Mouse (Mus musculus) c-Kit-positive CD71-positive TER-119-positive erythroid progenitor cells, embryonic 14.5 days (primary cell): Measurements from ENCODE around the gene Mis18bp1.
A peak's percentile ranks its signal among the peaks of the same experiment; 100 is the strongest.
"Not testable (repeated sequence)": the region's sequence is repeated elsewhere in the genome, so short reads cannot be mapped to it uniquely, and the experiment has no call there.

Experiments
- DNase-seq: peaks from one replicate; pipeline ENCODE4 v3.0.0-alpha.2; 2013; ENCODE audit warnings: low spot score

Gene Mis18bp1

GRCm38 (mm10) chr12:65172021-65172951, at the start of gene Mis18bp1:
Gene Mis18bp1, minus strand, starts transcription at chr12:65172604.
- DNase-seq: peak; percentile 92

DNA sequence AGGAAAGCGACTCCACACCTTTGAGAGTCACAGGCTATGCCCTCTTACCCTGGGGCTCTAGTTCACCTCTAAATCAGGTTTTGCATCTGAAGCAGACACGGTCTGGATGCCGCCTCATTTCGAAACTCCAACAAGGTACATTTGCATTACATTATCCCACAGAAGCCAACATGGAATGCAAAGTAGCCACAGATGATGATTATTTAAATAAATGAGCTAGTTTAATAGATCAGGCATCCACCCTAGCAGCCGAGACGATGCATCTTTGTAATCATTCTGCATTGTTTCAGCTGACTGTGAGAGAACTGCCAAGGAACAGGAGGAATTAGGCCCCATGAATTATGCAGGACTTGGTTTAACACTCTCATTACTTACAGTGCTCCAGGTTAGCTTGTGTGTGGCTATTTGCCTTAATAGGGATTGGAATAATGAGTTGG, 44.0 kb upstream of the Mis18bp1 start:
- DNase-seq: no peak

GRCm38 (mm10) chr12:65206431-65206830, 34.0 kb upstream of the Mis18bp1 start:
- DNase-seq: no peak

- DNase-seq: no peak
Observed at GRCm38 (mm10) chr12:65201812-65202211, 29.4 kb upstream of the Mis18bp1 start.

- DNase-seq: no peak
Observed at GRCm38 (mm10) chr12:65194003-65194530, 21.7 kb upstream of the Mis18bp1 start.

DNA sequence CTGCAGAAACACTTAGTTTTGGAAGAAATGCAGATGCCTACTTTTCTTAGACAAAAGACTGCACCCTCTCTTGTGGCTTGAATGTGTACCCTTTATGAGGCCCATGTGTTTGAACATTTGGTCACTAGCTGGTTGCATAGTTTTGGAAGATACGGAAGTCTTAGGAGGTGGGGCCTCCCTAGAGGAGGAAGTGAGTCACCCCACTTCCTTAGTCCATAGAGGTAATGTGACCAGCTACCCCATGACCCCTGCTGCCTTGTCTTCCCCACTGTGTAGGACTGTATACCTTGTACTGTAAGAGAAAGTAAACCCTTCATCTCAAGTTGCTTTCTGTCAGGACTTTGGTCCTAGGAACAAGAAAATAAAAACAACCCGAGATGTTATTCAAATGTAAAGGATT, 16.8 kb upstream of the Mis18bp1 start:
- DNase-seq: no peak

DNA sequence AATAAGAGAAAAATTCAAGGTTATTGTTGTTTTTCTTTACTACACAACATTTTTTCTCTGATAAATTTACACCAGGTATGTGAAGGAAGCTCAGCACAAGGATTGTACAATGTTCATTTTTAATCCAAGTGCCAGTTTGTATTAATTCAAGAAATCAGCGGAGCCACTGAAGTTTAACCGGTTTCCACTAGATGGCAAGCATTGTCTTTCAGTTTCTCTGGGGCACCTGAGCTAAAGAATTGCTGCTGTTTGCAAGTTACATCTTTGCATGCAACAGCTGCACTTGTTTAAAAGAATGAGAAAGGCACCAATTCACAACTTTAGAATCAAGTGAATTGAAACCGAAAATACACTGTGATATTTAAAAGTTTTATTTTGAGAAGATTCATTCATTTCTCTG, 15.0 kb upstream of the Mis18bp1 start:
- DNase-seq: no peak

- DNase-seq: no peak
Observed at GRCm38 (mm10) chr12:65173736-65174135, 1.3 kb upstream of the Mis18bp1 start.

DNA sequence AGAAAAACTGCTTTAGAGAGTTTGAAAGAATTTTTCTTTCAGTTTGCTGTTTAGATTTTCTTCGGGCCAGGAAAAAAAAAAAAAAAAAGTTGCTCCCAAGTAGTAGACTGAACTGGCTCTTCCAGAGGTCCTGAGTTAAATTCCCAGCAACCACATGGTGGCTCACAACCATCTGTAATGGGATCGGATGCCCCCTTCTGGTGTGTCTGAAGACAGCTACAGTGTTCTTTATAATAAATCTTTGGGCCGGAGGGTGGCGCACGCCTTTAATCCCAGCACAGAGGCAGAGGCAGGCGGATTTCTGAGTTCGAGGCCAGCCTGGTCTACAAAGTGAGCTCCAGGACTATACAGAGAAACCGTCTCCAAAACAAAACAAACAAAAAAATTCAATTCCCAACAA, 555 bp upstream of the Mis18bp1 start:
- DNase-seq: not testable (repeated sequence)

DNA sequence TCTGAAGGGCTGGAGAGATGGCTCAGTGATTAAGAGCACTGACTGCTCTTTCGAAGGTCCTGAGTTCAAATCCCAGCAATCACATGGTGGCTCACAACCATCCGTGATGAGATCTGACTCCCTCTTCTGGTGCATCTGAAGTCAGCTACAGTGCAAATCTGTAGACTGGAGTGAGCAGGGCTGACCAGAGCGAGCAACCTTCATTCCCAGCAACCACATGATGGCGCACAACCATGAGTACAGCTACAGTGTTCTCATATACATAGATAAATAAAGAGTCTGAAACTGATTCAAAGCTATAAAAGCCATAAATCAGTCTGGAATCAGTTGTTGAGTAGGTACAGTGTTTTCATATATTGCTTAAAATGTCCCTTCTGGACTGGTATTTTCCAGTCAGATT, 36.3 kb downstream of the Mis18bp1 start:
- DNase-seq: not testable (repeated sequence)

DNA sequence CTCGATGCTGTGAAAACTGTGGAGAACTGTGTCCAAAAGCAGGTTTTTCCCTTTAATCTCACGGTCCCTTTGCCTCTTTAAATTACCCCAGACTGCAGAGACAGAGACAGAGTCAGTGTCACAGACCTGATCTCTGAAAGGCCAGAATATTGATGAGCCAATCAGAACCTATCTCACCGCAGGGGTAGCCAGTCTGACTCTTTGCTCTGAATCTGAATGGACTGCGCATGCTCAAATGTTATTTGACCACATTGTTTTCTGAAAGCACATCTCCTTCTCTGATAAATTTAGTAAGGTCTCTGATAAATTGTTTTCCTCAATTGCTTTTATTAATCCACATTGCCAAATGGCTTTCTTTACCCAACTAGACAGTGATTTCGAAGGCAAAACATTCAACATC, 53.0 kb downstream of the Mis18bp1 start:
- DNase-seq: no peak

GRCm38 (mm10) chr12:65118968-65119367, 53.4 kb downstream of the Mis18bp1 start:
- DNase-seq: no peak

DNA sequence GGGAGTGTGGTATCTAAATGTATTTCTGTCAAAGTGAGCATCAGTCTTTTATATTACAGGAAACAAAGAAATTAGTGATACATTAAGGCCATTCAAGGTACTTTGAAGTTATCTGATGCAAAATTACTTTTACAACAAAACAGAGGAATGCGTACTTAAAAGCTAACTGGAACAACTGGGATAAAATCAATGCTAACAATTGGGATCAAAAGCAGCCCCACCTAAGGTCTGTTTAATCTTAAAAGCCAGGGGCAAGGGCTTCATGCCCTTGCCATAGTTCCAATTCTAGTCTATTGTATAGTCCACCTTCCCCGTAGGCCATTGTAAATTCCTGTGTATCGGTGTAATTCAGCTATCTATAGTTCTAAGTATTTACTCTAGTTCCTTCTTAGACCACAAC, 57.4 kb downstream of the Mis18bp1 start:
- DNase-seq: not testable (repeated sequence)

- DNase-seq: no peak
Observed at GRCm38 (mm10) chr12:65113925-65114324, 58.5 kb downstream of the Mis18bp1 start.

DNA sequence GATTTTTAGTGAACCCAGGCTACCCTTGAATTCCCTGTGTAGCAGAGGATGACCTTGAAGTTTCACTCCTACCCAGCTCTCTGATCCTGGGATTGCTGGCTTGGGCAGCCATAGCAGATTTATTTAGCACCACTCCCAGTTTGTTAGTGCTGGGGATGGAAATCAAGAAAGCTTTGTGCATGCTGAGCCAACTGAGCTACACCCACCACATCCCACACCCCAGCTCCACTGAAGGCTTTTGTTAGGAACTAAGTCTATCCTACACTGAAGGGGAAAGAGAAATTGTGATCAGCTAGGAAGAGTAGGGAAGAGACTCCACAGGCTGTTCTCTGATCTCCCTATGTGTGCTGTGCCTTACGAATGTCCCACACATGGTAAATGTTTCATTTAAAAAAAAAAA, 59.6 kb downstream of the Mis18bp1 start:
- DNase-seq: no peak

GRCm38 (mm10) chr12:65111503-65111902, 60.9 kb downstream of the Mis18bp1 start:
- DNase-seq: no peak

- DNase-seq: no peak
Observed at GRCm38 (mm10) chr12:65108746-65109145, 63.7 kb downstream of the Mis18bp1 start.
